Mouse (Mus musculus) layer of hippocampus, postnatal 14 days (tissue): ENCODE data around the gene Ppp1r2. TPM values are rescaled to one million over a fixed set of nuclear protein-coding genes. Genes with fewer than 3 reads are reported as not detected.

Experiments
- DNase-seq, 2 experiments: peaks; one replicate each; pipeline ENCODE4 v3.0.0; 2021 to 2022; ENCODE audit warnings: low spot score in 2 of 2, mixed read lengths in 1 of 2
- total RNA-seq, 2 experiments: library from RNA; stranded (reverse); gene quantifications; 2 replicates each; pipeline ENCODE4 v1.2.3; 2021

Ppp1r2 gene
- total RNA-seq, 2 experiments from 2014 or later, result 74.8 to 75.6 TPM

DNA sequence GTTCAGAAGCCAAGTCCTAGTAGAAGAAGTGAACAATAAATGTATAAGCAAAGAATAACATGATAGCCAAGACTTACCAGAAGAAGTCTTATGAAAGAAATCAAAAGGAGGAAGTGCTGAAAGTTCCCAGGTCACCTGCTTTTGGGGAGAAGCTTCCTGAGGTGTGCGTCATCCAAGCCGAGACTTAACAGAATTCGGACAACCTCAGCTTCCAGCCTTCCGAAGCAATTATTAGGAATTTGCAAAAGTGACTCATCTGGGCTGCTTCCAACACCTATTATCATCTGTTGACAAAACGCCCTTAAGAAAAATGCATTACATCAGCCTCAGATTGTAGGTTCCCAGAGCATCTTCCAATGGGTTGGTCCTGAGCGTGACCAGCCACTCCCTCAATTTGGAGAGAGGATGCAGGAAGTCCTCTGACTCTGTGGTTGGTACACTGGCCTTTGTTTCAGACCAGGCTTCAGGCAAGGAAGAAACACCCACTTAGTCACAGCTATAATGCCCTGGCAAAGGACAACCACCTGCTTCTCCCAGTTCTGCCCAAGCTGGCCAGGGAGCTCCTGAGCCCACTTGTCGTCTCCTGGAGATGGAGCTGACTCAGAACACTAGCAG is 15.8 kb upstream of the Ppp1r2 start:
- DNase-seq, result no peak

DNA sequence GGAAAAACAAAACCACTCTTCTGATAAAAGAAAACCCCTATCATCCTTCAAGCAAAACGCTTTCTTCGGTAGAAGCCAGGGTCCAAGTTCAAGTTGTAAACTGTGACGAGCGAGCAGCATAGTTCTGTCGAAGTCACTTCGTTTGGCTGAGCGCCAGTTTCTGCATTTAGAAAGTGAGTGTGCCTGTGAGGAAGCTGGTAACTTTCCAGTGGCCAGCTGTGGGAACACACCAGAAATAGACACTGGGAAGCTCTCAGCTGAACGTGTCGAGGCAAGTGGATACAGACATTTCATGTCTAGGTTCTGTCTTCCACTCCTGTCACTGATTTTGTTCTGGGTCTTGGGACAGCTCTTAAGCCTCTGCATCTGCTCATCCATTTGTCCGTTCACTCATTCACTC is 15.2 kb upstream of the Ppp1r2 start:
- DNase-seq, result peak; percentile 52 to 76

- no peak for DNase-seq
These were observed 12.6 kb upstream of the Ppp1r2 start for GRCm38 (mm10) chr16:31287712-31288111.

DNA sequence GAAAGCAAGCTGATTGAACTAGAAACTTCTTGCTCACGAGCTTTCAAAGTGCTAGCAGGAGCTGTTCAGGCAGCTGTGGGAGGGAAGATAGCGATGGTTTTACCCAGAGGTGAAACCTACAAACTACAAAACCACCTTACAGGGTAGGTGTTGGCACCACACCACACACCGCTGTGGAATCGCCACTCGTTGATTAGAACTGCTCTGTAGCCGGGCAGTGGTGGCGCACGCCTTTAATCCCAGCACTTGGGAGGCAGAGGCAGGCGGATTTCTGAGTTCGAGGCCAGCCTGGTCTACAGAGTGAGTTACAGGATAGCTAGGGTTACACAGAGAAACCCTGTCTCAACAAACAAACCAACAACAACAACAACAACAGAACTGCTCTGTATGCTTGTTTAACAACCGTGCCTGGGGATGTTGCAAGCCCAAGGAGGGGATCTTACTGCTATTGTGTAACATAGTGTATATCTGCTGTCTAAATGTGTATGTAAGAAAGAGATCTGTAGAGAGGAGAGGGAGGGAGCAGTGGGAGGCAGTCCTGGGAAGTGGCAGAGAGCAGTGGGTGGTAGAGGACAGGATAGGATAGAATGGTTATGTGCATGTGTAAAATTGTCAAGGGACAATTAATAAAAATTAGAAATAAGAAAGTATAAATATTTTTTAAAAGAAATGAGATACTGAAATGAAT is 11.9 kb upstream of the Ppp1r2 start:
- no peak for DNase-seq

GRCm38 (mm10) chr16:31281981-31282380 is 6.9 kb upstream of the Ppp1r2 start:
- DNase-seq, result peak; percentile 31 to 42

GRCm38 (mm10) chr16:31280176-31280575 is 5.1 kb upstream of the Ppp1r2 start:
- no peak for DNase-seq

DNA sequence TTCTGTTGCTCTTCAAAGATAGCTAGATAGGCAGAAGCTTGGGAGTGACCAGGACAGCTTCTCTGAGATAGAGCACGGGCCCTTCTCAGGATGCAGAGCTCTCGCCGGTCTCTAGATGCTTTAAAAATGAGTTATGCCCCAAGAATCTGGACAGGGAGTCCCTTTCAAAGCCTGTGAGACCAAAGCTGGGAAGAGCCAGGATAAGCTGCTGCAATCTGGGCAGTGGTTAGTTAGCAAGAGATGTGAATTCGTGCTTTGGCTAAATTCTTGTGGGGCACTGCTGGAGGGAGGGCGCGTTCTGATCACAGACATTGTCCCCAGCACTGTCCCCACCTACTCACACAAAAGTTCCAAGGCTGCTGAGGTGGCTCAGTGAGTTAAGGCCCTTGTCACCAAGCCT is 3.5 kb upstream of the Ppp1r2 start:
- no peak for DNase-seq

- DNase-seq, result no peak
These were observed 3.0 kb upstream of the Ppp1r2 start for GRCm38 (mm10) chr16:31278081-31278480.

GRCm38 (mm10) chr16:31276962-31277361 is 1.9 kb upstream of the Ppp1r2 start:
- DNase-seq, result no peak

DNA sequence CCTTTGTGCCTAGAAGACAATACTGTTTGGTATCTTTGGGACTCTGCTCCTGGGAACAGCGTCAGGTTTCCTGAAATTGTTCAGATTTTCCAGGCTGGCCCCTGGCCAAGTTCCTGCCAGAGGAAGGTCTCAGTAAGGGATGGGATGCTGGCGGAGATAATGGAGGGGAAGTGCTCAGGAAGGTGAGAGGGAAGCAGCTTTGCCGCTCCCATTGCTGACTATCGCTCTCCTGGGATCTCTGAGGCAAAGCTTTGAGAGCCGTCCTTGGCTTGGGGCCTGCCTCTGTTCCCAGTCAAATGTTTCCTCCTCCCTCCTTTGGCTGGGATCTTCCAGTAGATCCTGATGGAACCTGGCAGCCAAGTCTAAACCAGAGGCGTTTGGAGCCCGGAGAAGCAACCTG is 1.5 kb upstream of the Ppp1r2 start:
- DNase-seq, result peak; percentile 25 to 46

GRCm38 (mm10) chr16:31274084-31274483 is 993 bp downstream of the Ppp1r2 start:
- no peak for DNase-seq

DNA sequence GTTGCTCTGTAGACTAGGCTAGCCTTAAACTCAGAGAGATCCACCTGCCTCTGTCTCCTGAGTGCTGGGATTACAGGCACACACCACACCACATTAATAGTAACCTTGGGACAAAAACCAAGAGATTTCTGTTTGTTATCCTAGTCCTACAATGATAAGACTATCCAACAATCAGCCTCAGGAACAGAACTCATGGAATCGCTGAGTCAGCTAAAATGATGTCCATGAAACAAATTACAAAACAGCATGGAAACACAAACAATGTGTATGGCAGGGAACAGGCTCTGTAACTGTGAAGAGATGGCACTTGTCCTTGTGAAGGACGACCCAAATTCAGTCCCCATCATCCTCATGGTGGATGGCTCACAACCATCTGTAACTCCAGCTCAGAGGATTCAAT is 8.4 kb downstream of the Ppp1r2 start:
- DNase-seq, result no peak

DNA sequence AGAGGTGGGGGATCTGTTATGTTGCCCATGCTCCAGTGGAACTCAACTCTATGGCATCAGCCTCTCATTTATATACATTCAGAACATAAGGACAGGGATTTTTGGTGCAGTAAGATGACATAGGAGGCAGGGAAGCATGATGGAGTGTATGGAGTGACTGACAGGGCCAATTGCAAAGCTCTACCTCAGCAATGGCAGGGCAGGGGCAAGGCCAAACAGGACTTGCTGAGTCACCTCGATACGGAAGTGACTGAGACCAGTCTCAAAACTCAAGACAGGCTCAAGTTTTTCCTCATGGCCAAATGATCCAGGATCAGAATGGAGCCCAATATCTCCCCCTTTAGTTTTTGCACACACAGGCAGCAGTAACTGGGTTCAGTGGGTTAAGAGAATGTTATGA is 18.9 kb downstream of the Ppp1r2 start:
- DNase-seq, result no peak

- no peak for DNase-seq
These were observed 19.4 kb downstream of the Ppp1r2 start for GRCm38 (mm10) chr16:31255685-31256084.

- no peak for DNase-seq
These were observed 25.7 kb downstream of the Ppp1r2 start for GRCm38 (mm10) chr16:31249401-31249800.

DNA sequence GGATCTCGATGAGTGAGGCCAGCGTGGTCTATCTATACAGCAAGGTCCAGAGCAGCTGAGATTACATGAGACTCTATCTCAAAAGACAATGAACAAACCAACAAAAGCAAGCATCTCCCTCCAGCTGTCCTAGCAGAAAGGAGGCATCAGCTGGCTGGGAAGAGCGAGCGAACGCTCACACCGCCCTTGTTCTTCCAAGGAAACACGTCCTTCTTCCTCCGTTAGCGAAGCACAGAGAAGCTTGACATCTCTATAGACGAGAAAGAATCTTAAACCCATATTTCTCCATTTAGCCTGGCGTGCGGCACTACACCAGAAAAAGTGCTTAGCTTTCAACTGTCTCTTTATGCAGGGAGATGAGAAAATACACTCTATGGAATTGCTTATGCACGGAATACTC is 26.4 kb downstream of the Ppp1r2 start:
- DNase-seq, result no peak

- no peak for DNase-seq
These were observed 27.6 kb downstream of the Ppp1r2 start for GRCm38 (mm10) chr16:31247442-31247841.

DNA sequence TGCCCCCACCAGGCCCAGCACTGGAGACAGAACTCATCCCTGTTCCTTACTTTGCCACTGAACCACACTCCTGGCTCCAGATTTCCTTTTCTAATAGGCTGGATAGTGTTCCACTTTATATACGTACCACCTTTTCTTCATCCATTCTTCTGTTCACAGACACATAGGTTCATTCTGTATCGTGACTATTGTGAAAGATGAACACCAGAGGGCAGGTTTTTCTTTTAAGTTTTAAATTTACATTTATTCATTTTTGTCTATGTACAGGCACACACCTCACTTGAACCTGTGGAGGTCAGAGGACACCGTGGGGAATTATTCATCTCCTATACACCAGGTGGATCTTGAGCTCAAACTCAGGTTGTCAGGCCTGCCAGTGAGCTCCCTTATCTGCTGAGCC is 31.0 kb downstream of the Ppp1r2 start:
- no peak for DNase-seq

DNA sequence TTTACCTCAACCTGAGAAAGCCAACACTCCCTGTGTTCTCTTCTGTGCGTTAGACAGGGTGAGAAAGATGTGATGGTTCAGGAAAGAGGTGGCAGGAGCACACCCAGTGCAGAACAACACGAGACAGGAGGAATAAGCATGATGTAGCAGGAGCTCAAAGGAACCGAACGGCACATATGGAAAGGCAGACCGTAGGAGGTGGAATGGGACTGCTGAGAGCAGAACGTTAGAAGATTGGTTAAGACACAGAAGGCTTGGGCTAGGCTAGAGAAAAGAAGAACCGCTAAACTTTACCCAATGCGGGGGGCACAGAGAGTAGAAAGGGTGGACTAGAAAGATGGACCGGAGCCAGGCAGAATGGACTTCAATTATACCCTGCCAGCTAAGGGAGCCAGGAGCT is 33.6 kb downstream of the Ppp1r2 start:
- DNase-seq, result no peak

DNA sequence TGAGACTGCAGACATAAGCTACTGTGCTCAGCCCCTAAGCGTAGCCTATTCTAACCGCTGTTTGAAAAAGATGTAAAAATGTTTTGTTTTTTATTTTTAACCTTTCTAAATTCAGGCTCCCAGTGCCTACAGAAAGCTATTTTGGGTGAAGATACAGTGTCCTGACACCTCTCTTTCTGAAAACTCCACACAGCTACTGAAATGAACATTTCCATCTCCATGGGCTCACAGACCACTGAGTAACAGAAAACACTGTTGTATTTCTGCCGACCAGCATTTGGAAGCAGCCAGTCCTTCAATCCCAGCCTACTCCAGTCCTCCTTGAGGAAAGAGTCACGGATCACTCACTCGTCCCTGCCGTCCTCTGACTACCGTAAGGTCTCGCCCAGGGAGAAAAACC is 34.5 kb downstream of the Ppp1r2 start:
- no peak for DNase-seq

- no peak for DNase-seq
These were observed 36.8 kb downstream of the Ppp1r2 start for GRCm38 (mm10) chr16:31238281-31238680.

DNA sequence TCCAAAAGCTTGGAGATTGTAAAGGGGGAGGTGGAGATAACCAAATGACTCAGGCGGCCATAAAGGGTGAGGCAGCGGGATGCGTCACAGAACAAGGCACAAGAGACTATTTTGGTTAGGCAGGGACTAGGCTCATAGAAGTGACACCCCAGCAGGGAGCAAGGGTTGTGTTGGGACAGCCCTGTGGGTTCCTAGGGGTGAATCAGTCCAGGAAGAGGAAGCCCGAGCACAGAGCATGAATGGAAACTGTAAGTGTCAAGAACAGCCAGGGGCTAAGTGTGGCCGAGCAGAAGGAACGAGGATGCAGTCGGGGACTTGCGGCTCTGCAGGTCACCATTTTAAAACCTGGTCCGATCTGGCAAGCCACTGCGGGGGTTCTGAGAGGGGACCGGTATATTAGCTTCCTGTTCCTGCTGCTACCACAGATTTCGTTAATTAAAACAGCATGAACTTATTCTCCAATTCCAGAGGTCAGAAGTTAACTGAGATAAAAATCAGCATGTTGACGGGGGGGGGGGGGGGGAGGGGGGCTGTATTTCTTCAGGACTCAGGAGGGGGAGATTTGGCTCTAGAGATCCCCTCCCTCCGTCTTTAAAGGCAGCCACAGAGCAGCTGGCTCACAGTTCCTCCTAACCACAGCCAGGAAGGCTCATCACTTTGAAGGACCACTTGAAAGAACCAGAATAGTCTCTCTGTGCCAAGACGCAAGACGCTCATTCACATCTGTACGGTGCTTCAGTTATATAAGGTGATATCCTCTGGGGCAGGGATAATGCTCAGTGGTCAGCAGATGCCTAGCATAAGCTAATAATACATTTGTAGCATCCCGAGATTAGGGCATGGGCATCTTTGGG is 39.4 kb downstream of the Ppp1r2 start:
- DNase-seq, result no peak
